Mouse (Mus musculus): ENCODE data around the gene Dmrtc2.

DNA sequence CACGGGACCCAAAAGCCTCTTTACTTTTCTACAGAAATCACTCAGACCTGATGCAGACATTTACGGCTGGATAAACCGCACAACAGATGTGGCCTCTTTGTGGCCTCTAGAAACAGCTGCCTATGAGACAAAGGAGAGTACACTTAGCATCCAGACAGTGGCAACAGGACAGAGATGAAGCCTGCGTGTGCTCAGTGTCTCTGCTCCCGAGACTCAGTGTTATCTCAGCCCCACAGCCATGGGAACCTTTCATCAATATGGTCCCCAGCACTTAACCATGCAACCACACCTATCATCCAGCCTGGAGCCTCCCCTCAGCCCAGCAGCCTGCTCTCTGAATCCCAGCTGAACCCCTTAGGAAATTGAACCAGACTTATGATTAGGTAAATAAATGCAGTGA is 10.6 kb upstream of the Dmrtc2 start:
- TF ChIP-seq POLR2A (IDR thresholded peaks at IDR 0.05; ENCODE audit: borderline replicate concordance, low read depth, low read length): no peak
- TF ChIP-seq CTCF (IDR thresholded peaks at IDR 0.05; ENCODE audit: low read depth, low read length): no peak
